Mouse (Mus musculus): ENCODE results near the gene Sik1.

Gene Sik1

GRCm38 (mm10) chr17:31857251-31857650 lies 1.6 kb upstream of the Sik1 start:
- in situ Hi-C loops (cut with MboI, MseI), result no loop called here

DNA sequence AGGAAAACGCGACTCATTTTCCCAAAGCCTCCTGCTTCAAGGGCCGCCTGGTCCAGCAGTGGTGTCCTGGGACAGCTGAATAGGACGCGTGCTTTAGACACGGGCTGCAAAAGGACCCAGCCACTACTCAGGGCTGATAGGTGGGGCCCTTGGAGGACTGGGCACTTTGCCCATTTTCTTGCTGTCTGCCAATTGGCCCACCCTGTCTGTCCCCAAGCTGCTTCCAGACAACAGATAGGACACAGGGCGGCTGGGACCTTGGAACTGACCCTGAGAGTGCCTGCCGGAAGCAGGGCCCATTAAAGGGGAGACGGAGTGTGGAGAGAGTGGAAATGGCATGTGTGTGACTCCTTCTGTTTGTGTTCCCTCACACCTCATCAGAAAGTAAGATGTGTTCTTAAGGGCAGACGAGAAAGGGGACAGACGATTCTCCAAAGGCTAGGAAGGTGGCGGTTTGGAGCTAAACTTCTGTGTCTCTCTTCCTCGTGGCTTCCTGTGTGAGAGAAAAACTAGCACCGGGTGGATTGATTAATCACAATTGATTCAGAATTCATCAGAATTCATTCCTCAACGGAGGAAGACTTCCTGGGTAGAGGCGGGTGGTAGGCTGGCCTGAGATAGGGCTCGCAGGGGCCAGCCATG lies 1.0 kb upstream of the Sik1 start:
- in situ Hi-C loops (cut with MboI, MseI), result no loop called here

GRCm38 (mm10) chr17:31854770-31855596 lies 621 bp downstream of the Sik1 start:
- in situ Hi-C loops (cut with MboI, MseI), result no loop called here

GRCm38 (mm10) chr17:31853448-31854188 lies 2.0 kb downstream of the Sik1 start:
- in situ Hi-C loops (cut with MboI, MseI), result no loop called here

- in situ Hi-C loops (cut with MboI, MseI), result no loop called here
Measured at GRCm38 (mm10) chr17:31852782-31853447, 2.7 kb downstream of the Sik1 start.

DNA sequence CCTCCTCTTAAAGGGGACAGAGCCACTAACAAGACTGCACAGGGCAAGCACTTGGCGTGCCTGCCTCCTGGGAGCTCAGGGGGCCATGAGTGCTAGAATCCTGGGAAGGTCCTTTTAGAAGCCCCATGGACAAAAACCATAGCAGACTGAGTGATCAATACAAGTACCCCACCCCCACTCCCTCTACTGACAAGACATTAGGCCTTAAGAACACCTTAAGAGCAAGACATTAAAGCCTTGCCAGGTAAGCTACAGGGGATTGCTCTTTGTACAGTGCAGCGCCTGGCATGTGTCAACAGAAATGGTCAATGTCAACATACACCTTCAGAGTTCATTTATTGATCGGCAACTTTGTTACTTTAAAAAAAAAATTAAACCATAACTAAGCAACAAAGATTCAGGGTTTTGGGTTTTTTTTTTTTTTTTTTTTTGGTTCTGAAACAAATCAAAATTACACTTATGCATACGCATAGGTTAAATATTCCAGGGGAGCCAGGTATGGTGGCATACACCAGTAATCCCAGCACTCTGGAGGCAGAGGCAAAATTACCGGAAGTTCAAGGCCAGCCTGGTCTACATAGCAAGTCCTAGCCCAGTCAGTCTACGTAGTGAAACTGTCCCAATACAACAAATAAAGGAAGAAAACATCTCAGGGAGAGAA lies 3.7 kb downstream of the Sik1 start:
- in situ Hi-C loops (cut with MboI, MseI), result no loop called here

- in situ Hi-C loops (cut with MboI, MseI), result no loop called here
Measured at GRCm38 (mm10) chr17:31850457-31850980, 5.1 kb downstream of the Sik1 start.

- in situ Hi-C loops (cut with MboI, MseI), result loop anchor here (5.0 kb wide), 1 partner anchor 155 kb away; no protein-coding TSS in a partner anchor
Measured at GRCm38 (mm10) chr17:31846970-31847369, 8.6 kb downstream of the Sik1 start.

- in situ Hi-C loops (cut with MboI, MseI), result loop anchor here (5.0 kb wide), 1 partner anchor 154 kb away; no protein-coding TSS in a partner anchor
Measured at GRCm38 (mm10) chr17:31846352-31846751, 9.3 kb downstream of the Sik1 start.

DNA sequence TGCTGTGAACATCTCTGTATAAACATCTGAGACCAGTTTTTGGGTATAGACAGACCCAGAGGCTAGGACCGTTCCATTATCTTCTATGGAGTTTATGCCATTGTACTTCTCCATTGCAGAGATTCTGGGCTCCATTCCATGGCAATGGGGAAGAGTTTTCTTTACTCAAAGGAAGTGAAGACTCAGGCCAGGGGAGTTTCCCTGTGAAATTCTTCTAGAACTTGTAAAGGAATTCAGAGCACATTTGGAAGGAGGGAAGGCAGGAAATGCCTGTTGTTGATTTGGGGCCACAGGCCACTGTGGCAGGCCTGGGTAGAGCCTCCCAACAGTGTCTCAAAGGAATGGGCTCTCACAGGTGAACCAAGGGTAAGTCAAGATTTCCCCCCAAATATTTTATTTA lies 11.7 kb downstream of the Sik1 start:
- in situ Hi-C loops (cut with MboI, MseI), result no loop called here

GRCm38 (mm10) chr17:31842930-31843822 lies 12.4 kb downstream of the Sik1 start:
- in situ Hi-C loops (cut with MboI, MseI), result no loop called here

DNA sequence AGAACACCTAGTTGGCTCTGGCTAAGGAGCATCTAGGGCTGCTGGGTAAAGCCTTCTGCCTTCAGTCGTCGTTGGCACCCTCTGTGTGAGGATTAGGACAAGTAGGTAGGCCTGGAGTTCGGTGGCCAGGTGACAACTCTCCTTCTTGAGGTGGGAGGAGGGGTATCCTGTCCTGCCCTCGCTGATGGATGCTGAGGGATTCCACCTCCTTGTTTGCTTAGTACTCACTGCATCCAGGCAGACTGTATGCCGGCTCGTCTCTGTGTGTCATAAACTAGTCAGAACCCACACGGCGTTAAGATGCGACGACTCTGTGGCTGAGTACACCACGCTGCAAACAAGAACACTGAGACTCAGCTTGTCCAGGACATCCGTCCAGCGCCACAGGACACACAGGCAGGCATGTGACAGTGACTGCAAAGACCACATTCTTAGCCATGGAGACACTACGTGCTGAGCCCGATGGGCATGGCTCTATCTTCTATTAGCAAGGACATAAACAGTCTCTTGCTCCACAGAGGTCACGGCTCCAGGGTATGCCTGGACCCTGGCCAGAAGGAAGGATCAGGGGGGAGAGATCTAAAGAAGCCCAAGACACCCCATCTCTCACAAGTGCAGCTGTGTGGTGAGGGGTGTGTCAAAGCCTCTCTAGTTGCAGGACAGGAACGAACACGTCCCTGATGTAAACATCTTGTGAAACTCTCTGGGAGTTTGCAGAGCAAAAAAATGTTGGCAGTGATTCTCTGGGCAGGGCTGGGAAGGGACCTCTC lies 13.6 kb downstream of the Sik1 start:
- in situ Hi-C loops (cut with MboI, MseI), result no loop called here

GRCm38 (mm10) chr17:31841453-31841841 lies 14.2 kb downstream of the Sik1 start:
- in situ Hi-C loops (cut with MboI, MseI), result no loop called here

GRCm38 (mm10) chr17:31840423-31841003 lies 15.1 kb downstream of the Sik1 start:
- in situ Hi-C loops (cut with MboI, MseI), result no loop called here

DNA sequence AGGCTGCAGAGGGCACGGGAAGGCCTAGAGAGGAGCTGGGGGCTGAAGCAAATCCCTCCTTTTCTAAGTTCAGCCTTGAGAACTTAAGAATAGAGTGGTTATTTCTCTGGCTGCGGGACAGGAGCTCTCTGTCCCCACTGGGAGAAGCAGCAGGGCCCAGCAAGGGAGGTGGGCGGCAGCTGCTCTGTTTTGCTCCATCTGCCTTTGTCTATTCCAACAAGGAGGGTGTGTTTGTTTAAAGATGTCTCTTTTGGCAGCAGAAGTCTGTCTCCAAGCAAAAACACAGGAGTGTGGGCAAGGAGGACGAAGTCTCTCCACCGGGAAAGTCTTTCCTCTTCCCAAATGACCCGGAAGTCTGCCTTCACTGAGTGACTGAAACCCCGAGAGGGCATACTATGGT lies 18.8 kb downstream of the Sik1 start:
- in situ Hi-C loops (cut with MboI, MseI), result no loop called here

GRCm38 (mm10) chr17:31836264-31836607 lies 19.4 kb downstream of the Sik1 start:
- in situ Hi-C loops (cut with MboI, MseI), result no loop called here

- in situ Hi-C loops (cut with MboI, MseI), result no loop called here
Measured at GRCm38 (mm10) chr17:31835528-31836263, 19.9 kb downstream of the Sik1 start.
